Mouse (Mus musculus) MN1 (cell line): ENCODE data around the gene Ap1m1.

Source experiments
- DNase-seq: peaks from one replicate; pipeline ENCODE4 v3.0.0-alpha.2; 2016; ENCODE audit warnings: low spot score

Ap1m1 gene

DNA sequence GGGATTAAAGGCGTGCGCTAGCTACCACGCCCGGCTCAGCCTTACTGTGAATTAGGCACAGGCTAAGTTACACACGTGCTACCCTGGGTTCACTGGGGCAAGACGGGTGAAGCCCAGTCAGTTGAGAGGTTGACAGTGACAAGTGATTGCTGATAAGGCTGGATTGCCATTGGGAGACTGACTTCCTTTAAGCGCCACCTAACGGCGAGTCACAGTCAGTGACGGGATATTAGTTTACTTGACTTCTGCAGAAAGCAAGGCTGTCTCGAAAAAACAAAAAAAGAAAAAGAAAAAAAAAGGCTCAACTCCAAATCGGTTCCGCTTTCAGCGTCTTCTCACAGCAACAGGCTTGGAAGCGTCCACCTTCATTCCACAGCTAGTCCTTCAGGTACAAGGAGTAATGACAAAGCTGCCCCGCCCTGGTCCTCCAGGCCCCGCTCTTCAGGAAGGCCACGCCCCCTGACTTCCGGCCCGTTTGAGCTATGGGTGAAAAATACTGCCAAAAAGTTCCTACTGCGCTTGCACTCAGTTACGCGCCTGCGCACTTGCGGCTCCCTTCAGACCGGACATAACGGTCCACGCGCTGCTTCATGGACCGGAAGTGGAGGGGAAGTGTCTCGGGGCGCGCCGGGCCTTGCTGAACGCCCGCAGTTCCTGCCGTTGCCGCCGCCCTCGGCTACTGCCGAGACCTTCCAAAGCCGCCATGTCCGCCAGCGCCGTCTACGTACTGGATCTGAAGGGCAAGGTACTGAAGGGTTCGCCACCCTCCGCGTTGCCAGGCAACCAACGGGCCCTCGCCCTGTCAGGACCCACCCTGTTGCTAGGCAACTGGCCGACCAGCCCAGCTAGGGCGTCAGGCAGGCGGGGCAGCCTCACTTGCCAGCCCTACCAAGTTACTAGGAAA lies at the start of gene Ap1m1:
TSS of gene Ap1m1 (plus strand) at position 520 of the 904 bp plus-strand sequence.
- peak; percentile 100 for DNase-seq

DNA sequence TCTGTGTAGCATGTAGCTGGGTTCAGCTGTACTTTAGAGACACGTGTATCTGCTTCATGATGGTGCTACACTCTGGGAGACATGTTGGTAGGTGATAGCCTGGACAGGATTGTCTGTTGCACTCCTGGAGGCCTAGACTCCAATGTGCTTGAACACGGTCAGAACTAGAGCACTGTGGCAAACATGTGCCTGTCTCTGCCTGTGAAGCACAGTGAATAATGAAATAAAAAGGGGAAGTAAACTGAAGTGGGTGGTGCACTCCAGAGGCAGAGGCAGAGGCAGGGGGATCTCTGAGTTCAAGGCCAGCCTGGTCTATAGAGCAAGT lies 49.6 kb upstream of the Ap1m1 start:
- DNase-seq, result no peak

DNA sequence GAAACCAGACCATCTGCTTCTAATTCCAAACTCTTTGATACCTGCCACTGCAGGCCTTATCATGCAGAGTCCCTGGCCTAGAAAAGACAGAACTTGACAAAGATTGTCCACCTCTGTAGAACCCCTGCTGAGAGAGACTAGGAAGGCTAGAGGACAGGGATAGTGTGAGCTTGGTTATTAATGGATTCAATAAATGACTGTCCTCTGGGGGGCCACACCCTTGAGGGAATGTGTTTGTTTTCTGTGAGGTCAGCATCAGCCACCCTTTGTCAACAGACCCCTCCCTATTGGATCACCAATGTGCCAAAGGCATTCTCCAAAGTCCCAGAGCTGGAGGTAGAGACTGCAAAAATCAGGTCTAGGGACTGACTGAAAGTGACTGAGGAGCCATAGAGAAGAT lies 47.8 kb upstream of the Ap1m1 start:
- DNase-seq, result no peak

DNA sequence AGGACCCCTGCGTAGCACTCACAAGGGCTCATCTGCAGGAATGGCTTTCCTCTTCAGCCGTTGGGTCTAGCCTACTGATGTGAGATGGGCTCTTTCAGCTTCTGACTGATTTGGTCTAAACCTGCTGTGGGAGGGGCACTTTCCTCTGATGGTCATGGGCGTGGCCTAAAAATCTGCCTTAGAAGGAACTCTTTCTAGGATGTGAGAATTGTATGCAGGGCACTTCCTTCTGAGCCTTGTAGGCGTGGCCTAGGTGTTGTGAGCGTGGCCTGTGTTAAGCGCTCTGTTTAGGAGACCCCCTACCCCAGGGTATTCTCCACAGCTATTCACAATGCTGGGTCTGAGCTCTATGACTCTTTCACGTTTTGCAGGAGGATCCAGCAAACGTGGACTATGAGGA lies 41.8 kb upstream of the Ap1m1 start:
- DNase-seq, result no peak

DNA sequence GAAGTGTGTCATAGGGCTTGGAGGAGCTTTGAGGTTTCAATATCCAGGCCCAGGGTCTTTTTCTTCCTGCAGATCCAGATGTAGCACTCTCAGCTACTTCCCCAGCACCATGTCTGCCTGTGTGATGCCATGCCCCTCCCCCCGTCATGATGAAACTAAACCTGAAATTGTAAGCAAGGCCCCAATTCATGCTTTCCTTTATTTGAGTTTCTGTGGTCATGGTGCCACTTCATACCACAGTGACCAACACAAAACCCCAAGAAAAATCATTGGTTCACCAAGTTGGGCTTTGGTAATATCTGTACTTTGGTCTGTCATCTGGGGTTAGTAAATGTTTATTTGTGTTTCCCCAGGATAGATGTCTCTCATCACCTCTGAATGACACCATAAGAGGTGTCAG lies 31.2 kb upstream of the Ap1m1 start:
- no peak for DNase-seq

DNA sequence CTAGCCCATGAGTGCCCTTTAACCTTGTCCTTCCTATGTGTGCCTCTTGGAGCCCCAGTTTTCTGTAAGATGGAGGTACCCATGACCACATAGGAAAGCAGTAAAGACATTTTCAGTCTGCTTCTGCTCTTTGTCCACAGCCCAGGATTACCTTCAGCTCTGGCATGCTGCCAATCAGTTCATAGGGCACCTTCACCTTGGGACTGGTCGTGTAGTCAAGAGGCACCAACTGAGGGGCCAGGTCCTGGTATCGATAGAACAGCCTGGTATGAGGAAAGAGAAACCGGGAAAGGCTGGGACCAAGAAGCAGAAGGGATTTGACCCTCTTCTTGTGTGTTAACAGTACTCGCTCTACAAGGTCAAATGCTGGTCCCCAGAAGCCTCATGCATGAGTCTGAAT lies 29.6 kb upstream of the Ap1m1 start:
- DNase-seq, result no peak

DNA sequence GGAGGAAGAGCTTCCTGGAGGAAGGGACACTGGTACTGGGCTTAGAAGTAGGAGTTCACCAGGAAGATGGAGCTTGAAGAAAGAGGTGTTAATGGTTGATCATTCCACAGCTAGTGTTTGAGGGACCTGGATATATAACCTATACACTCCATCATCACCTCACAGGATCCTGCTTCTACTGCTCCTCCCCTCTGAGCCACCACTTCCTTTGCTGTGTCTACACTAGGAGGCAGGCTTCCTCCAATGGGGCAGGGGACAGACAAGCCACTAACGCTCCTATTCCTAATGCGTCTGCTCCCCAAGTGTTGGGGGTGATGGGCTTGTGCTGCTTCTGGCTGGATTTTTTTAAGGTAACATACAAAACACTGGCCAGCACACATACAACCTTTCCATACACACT lies 29.1 kb upstream of the Ap1m1 start:
- DNase-seq, result no peak

DNA sequence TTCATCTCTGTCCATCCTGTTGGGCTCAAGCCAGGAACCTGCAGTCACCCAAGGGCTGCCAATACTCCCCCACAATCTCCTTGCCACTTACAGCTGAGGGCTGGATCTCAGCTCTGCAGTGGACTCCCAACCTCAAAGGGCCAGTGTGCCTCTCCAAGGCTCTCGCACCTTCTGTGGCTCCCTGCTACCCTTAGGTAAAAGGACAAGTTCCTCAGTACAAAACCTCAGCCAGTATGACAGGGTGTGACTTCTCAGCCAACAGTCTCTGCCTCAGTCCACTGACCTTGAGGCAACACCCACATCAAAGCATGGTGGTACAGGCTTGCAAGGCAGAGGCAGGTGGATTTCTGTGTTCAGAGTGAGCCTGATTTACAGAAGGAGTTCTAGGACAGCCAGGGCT lies 28.0 kb upstream of the Ap1m1 start:
- DNase-seq, result no peak

DNA sequence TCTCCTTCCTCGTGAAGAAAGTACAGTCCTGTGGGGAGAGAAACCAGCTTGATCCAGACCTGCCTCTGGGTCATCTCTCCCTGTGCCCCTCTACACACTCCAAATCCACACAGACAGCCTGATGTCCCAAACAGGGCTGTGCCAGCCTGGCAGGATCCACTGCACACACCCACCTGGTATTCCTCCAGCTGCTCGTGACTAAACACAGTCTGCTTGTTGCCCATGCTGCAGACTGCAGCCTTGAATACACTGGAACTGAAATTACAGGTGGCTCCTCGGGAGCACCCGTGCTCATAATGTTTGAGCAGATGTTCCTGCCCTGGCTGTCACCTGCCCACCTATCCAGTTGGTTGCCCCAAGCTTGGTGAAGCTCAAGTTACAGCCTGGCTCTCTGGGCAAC lies 27.1 kb upstream of the Ap1m1 start, which contains the start of gene Cib3:
TSS of gene Cib3 (minus strand) at position 87 of the 400 bp plus-strand sequence.
- DNase-seq, result no peak

DNA sequence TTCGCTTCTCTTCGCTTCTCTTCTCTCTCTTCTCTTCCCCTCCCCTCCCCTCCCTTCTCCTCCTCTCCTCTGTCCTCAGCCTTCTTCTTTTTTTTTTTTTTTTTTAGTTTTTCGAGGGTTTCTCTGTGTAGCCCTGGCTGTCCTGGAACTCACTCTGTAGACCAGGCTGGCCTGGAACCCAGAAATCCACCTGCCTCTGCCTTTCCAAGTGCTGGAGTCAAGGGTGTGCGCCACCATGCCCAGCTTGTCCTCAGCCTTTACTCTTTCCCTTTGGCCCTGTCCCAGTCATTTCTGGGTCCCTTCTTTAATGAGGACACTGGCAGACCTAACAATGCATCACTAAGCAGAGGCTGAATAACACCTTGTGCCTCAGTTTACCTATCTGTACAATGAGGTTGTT lies 26.3 kb upstream of the Ap1m1 start, which contains the start of gene Gm11034:
TSS of gene Gm11034 (minus strand) at position 101 of the 400 bp plus-strand sequence.
- DNase-seq, result no peak

DNA sequence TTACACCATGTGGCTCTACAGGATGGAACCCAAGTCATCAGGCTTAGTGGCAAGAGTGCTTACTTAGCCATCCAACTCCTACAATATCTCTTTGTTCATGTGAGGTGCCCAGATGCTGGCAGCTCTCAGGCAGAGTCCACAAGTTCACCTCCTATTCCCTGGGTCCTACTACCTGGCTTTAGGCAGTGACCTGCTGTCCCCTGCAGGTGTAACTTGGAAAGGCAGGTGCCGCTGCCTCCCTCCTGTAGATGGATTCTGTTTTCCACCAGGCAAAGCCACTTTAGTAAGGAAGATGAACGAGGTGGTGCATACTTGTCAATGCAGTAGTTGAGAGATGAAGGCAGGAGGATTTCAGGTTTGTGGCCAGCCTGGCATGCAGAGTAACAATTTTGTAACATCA lies 24.8 kb upstream of the Ap1m1 start:
- DNase-seq, result no peak

DNA sequence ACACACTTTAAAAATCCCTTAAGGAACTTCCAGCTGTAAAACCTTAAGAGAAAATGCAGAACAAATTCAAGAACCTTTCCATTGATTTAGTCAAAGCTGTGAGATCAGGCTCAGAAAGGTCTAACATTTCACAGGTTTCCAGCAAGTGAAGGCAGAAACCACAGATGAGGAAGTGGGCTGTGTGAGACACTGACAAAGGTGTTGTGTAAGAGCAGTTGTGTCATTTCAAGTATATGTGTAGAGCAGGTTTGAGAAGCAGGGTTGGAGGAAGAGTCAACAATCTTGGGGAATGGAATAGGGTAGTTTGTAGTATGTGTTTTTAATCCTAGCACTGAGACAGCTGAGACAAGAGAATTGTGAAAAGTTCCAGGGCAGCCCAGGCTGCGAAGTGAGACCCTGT lies 23.9 kb upstream of the Ap1m1 start:
- DNase-seq, result no peak

DNA sequence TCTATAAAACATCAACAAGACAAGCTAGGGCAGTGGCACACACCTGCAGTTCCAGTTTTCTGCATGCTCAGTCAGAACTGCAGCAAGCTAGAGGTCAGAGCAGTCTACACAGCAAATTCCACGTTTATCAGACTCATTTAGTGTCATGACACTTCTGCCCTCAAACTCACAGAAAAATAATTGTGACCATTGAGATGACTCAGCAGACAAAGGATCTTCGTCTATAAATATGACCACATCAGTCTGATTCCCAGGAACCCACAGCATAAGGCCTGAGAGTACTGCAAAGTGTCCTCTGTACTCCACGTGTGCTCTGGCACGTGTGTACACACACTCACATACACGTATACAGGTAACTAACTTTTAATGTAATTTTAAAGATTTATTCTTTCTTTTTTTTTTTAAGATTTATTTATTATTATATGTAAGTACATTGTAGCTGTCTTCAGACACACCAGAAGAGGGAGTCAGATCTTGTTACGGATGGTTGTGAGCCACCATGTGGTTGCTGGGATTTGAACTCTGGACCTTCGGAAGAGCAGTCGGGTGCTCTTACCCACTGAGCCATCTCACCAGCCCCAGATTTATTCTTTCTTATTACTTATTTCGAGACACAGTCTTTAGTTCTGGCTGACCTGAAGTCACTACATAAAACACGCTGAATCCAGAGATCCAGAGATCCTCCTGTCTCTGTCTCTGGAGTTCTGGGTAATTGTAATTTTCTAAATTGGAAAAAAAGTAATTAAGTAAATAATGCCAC lies 20.9 kb upstream of the Ap1m1 start:
- peak; percentile 35 for DNase-seq

DNA sequence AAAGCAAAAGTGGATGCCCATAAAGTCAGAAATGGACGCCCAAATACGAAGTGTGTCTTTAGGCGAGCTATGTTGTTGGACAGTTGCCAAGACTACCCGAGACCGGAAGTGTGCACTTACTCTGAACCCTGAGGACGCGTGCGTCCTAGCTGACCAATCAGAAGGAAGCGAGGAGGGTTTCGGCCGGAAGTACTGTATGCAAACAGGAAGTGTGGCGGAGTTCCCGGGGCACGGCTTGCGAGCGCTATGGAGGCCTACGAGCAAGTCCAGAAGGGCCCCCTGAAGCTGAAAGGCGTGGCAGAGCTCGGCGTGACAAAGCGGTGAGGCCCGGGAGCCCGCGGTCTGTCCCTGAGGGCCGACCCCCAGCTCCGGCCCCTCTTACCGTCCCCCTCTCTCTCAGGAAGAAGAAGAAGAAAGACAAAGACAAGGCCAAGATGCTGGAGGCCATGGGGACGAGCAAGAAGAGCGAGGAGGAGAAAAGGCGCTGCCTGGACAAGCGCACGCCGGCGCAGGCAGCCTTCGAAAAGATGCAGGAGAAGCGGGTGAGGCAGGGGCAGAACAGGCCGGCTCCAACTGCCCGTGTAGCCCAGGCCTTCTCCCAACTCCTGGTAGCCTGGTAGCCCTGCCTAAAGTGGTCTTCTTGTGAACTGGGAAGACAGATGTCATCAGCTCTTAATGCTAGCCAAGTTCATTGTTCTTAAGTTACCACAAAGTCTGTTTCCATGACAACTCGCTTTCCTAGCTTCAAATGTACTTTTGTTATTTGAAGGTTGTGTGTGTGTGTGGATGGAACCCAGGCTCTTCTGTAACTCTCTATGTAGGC lies 20.1 kb upstream of the Ap1m1 start, which contains the start of gene Fam32a:
TSS of gene Fam32a (plus strand) at position 190 of the 823 bp plus-strand sequence.
- peak; percentile 99 for DNase-seq

DNA sequence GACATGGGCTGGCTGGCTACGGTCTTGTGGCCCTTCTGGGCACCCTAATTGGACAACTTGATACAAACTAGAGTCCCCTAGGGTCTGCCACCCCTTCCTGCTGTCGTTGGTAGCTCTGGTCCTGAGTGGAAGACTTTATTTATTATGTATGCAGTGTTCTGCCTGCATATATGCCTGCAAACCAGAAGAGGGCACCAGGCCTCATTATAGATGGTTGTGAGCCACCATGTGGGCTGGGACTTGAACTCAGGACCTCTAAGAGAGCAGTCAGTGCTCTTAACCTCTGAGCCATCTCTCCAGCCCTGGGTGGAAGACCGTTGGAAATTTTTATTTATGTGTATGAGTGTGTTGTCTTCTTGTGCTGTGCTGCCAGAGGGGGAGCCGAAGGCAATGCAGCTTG lies 19.1 kb upstream of the Ap1m1 start:
- peak; percentile 38 for DNase-seq

DNA sequence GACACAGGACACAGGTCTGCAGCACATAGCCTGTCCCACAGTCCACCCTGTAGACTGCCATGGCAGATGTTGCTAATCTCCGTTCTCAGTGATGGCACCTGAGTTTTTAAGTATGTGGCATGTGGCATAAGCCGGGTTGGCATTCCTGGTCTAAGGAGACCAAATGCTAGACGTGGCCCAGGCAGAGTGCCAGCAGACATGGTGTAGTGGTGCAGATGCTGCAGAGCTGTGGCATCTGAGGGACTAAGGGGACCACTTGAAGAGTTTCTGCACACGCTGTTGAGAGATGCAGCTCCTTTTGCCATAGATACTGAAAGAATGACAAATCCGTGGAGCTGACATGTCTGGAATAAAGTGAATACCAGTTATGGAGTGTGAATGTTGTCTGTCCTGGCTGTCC lies 17.2 kb upstream of the Ap1m1 start:
- DNase-seq, result peak; percentile 51

DNA sequence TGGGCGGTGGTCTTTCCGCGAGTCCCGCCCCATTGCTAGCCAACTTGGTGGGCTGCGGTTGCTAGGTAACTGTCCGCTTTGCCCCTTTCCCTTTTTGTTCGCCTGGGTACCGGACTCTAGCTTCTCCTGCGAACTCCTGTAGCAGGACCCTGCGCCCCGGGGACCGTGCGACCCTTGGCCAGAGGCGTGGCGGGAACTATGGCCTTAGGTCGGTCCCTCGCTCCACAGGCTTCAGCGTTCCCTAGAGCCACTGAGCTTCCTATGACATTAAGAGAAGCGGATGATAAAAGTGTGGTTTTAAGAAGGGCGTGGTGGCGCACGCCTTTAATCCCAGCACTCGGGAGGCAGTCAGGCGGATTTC lies 565 bp downstream of the Ap1m1 start:
- DNase-seq, result no peak

DNA sequence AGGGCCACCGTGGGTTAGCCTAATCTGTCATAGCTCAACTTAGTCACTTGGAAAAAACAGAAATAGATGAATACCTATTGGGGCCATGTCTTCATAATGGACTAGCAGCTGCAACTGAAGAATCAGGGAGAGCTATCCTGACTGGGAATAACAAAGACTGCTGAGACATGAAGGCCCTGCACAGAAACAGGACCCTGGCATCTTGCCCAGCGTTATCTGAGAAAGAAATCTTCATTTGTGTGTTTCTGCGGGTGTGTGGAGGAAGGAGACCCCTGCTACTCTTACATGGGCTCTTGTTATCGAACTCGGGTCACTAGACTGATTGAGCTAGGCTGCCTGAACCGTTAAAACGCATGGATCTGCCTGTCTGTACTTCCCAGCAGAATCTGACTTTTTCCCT lies 1.1 kb downstream of the Ap1m1 start:
- peak; percentile 41 for DNase-seq

DNA sequence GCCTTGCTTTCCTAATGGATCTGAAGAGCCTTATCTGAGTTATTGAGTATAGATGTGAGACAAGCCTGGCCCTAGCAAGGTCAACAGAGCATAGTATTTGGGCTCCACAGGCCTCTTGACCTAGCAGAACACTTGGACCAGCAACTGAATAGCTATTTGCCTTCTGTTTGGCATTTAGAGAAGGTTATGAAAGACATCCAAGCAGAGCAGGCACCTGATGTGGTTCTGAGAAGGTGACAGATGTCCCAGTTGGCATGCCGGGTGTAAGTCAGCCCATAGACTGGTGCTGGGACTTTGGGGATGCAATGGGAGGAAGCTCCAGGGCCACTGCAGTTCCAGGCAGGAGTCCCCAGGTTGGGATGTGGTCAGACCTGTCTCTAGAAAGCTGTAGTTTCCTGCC lies 2.4 kb downstream of the Ap1m1 start:
- DNase-seq, result no peak

DNA sequence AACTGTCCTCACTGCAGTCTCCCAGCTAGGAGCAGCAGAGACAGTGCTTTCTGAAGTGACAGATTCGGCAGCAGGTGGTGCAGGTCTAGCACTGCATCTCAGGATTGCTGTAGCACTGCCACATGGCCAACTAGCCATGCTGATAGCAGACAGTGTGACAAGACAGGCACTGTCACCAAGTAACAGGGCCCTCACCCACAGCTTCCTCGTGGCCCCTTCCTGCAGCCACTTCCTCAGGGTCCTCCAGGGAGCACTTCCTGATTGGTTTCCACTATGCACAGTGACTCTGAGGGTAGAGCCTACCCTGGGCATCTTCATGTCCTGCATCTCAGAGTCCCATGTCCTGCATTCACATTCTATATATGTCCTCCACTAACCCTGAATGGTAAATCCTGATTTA lies 4.8 kb downstream of the Ap1m1 start:
- DNase-seq, result no peak

DNA sequence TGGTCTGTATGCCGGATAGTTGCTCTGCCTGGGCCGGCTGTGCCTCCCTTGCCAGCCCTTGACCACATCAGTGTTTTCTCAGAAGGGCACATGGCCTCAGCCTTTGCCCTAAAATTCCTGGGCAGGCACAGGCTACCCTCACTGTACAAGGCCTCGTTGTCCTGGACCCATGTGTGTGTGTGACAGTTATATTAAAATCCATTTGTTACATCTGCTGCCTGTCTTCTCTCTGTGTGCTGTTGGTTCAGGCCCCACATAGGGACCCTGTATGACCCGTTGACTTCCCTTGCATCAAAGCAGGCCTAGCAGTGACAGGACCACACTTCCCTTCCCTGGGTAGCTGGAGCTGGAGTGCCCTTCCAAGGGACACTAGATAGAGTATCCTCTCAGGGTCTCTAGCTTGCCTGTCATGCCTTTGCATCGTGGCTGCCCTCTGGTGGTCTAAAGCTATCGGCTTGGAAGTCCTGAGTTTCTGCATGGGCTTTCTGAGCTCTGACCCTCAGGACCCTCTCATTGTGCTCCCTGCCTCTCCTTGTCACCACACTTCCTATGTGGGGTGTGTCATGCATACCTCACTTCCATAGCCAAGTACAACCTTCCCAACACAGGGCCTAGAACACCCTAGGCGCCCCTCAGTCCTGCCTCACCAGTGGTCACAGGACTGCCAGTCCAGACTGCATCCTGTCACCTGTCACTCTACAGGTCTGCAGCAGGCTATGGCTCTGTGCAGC lies 17.5 kb downstream of the Ap1m1 start:
- DNase-seq, result peak; percentile 51

DNA sequence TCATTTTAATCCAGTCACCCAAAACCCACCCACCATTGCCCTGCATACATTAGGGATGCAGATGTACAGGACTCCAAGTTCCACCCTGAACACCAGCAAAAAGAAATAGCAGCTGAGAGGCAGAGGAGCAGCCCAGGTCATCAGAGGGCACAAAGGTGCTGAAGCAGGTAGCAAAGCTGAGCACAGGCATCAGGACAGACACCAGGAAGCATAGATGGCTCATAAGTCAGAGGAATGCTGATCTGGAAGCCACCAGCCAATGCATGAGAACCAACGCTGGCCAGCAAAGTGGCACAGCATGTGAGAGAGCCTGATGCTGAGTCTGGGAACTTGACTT lies 18.1 kb downstream of the Ap1m1 start:
- no peak for DNase-seq
